Mouse (Mus musculus) erythroblast, embryonic 14.5 days (primary cell): Measurements from ENCODE around the gene Fbh1. TPM values are rescaled to one million over a fixed set of nuclear protein-coding genes. Genes with fewer than 3 reads are reported as not detected.

Experiments used
- H3K27me3 ChIP-seq: 2 replicates; pipeline ENCODE4 v1.6.1; 2012; ENCODE audit warnings: inconsistent platforms; ENCODE audit not compliant: control insufficient read depth
- H3K36me3 ChIP-seq: 2 replicates; pipeline ENCODE4 v1.6.1; 2012; ENCODE audit warnings: mild to moderate bottlenecking, inconsistent platforms; ENCODE audit not compliant: control insufficient read depth
- H3K4me1 ChIP-seq: 2 replicates; pipeline ENCODE4 v1.6.1; 2012; ENCODE audit warnings: inconsistent platforms; ENCODE audit not compliant: control insufficient read depth
- H3K4me3 ChIP-seq: replicated peaks from 2 replicates; pipeline ENCODE3; 2012; ENCODE audit warnings: moderate library complexity, mild to moderate bottlenecking, inconsistent platforms
- H3K9me3 ChIP-seq: 2 replicates; pipeline ENCODE4 v1.6.1; 2012; ENCODE audit warnings: low read length, inconsistent platforms, mixed read lengths; ENCODE audit not compliant: control insufficient read depth
- GATA1 ChIP-seq: IDR thresholded peaks from 2 replicates; pipeline ENCODE4 v1.6.1; 2012; ENCODE audit warnings: low read length, inconsistent platforms, mixed read lengths
- TAL1 ChIP-seq: IDR thresholded peaks from 3 replicates; pipeline ENCODE4 v1.6.1; 2012; ENCODE audit warnings: low read length, inconsistent platforms, mixed read lengths
- polyA plus RNA-seq: library from polyadenylated mRNA; stranded (reverse); fragments of >175 nt; gene quantifications from 2 replicates; pipeline ENCODE4 v1.2.3, GENCODE M21; 2012

Gene Fbh1
- polyA plus RNA-seq: 0.14 and 0.31 TPM in 2 replicates

DNA sequence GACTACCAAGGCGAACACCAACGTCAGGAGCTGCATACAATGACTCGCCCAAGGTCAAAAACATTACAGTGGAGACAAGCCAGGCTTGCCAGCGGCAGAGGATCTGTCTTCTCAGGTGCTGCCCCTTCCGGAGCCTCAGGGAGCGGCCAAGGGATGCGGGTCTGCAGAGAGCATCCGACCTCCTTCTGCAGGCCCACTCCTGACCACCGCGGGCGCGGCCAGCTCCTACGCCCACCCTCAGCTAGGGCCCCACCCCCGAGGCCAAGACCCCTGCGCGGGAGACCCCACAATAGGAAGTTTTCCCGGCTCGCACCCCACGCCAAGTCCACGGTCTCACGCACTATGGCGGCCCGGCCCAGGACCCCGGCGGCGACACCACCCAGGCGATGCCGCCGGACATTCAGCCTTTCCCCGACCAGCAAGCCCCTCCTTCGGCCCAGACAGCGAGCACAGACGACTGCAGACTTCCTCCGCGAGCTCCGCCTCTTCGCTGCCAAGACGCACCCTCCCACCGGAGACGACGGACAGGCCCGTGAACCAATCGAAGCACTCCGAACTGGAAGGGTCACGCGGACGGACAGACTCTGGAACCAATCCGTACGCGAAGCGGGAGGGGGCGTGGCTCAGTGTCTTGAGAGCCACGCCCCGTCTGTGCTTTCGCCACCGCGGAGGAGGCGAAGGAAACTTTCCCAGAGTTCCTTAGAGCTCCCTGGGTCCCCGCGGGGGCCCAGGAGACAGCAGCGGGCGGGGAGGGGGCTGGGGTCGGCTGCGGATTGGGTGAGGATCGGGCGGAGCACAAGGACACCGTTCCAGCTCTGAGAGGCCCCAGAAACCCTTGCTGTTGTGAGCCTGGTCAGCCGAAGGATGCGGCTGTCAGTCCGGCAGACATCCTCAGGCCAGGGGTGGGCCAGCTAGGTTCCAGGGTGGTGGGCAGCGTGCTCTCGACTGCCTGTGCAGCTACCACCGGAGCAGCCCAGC is at the start of gene Fbh1, which contains the start of gene Ankrd16:
Fbh1 (minus strand) TSS at position 492 of the 978 bp plus-strand sequence.
Ankrd16 (plus strand) TSS at position 786 of the 978 bp plus-strand sequence.
- Histone ChIP-seq H3K9me3 (no peaks in the 10 kb centered on the region), H3K4me1 (peaks cover 31% of the 10 kb centered on the region), H3K4me3 (peak within 1 kb of the TSS; percentile 93), H3K27me3 (no peaks in the 10 kb centered on the region), H3K36me3 (peaks cover 24% of the 10 kb centered on the region)
- no peak for TF ChIP-seq TAL1
- TF ChIP-seq GATA1: no peak

DNA sequence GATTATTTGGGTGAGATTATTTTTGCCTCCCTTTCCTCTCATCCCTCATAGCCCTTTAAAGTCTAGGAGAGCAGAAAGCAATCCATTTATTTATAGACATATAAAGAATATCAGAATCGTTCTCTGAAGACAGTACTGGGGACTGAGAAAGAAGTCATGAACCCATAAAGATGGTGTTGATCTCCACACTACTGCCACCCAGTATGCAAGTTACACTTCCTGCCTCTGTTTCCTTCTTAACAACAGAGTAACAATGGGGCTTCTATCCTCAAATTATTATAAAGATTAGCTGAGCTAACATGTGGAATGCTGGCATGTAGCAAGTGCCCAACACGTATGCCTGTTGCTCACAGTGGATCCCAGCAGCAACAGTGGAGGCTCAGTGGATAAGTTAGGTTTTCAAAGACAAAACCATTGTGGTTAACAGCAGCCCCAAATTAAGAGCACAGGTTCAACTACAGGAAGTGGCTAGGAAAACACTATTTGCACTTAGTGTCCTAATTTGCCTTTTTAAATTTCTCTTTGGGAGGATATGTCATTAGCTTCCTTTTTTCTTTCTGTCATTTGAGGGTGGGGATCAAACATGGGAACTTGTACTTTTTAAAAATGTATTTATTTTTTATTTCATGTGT is 24.0 kb upstream of the Fbh1 start:
- Histone ChIP-seq H3K4me1 (no peaks in the 10 kb centered on the region), H3K36me3 (no peaks in the 10 kb centered on the region), H3K27me3 (no peaks in the 10 kb centered on the region), H3K4me3 (no peak overlapping the region), H3K9me3 (no peaks in the 10 kb centered on the region)
- TF ChIP-seq TAL1 (no peak), GATA1 (no peak)

DNA sequence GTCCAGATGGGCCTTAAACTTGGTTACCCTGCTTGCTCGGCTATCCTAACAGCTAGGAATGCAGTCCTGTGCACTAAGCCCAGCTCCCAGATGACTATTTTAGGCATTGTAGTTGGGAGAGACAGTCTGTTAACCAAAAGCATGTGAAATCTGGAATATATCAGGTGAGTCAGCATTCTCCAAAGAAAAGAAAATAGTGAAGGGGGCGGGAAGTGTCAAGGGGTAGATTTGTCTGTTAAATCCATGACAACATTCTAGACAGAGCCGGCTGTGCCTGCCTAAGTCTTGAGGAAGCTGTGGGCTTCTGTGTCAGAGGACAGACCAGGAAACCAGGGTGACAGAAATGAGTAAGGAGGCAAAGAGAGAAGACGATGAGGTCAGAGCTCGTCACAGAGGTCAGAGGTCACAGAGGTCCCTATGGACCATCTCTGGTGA is 20.6 kb upstream of the Fbh1 start:
- TF ChIP-seq GATA1: no peak
- TF ChIP-seq TAL1: no peak
- Histone ChIP-seq H3K9me3 (no peaks in the 10 kb centered on the region), H3K36me3 (peaks cover 6% of the 10 kb centered on the region), H3K4me3 (no peak overlapping the region), H3K27me3 (no peaks in the 10 kb centered on the region), H3K4me1 (no peaks in the 10 kb centered on the region)

DNA sequence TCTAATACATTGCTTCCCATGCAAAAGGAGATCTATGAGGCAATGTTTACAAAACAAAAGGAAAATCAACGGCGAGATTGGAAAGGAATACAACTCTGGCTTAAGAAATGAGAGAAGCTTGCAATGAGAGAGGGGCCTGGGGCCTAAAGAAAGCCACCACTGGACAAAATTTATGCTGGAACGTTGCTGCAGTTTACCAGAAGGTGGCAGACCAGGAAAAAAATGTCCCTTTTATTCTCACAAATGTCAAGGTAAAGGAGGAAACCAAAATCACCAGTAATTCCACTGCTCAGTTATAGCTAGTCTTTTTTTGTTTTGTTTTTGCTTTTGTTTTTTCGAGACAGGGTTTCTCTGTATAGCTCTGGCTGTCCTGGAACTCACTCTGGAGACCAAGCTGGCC is 17.3 kb upstream of the Fbh1 start:
- TF ChIP-seq TAL1: no peak
- no peak for TF ChIP-seq GATA1
- Histone ChIP-seq H3K36me3 (peaks cover 26% of the 10 kb centered on the region), H3K4me3 (no peak overlapping the region), H3K4me1 (no peaks in the 10 kb centered on the region), H3K27me3 (no peaks in the 10 kb centered on the region), H3K9me3 (no peaks in the 10 kb centered on the region)

DNA sequence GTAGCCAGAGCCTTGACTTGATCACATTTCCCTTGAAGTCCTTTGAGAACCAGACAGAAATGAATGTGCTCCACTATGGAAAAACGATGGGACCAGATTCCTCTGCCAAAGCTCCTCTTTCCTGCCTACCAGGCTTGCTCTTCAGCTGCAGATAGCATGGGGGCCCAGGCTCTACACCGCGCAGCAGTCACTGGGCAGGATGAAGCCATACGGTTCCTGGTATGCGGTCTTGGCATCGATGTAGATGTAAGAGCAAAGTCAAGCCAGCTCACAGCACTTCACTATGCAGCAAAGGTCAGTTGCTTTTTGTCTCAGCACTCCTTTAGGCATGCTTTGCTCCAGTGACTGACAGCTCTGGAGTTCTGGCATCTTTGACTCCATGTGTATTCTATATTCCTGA is 6.8 kb upstream of the Fbh1 start:
- TF ChIP-seq TAL1: no peak
- peaks cover 7% of the 10 kb centered on the region for H3K4me1 ChIP-seq
- H3K27me3 ChIP-seq: no peaks in the 10 kb centered on the region
- no peaks in the 10 kb centered on the region for H3K9me3 ChIP-seq
- peaks cover 73% of the 10 kb centered on the region for H3K36me3 ChIP-seq
- no peak overlapping the region for H3K4me3 ChIP-seq

DNA sequence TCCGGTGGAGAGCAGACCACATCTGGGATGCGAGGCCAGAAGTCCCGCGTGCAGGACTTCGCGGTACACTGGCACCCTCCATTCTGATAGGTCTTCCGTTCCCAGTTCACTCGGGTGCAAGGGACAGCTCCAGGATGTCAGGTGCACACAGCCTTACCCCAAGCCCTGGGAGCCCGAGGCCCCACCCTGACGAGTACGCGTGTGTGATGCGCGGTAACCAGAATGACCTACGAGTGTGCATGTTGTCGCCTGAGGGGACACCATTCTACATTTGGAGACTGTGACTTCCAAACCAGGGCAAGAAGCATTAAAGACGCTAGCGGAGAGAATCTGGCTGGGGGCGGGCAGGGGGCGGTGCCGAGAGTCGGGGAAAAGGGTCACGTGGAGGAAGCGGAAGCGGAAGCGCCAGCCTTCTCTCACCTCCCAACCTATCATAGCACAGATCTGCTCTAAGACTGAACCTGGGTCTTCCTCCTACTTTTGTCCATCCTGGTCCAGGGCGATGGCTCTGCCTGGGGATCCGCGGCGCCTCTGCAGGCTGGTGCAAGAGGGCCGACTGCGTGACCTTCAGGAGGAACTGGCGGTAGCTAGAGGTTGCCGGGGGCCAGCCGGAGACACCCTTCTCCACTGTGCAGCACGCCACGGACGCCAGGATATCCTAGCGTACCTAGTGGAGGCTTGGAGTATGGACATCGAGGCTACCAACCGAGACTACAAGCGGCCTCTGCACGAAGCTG is 873 bp upstream of the Fbh1 start:
- TF ChIP-seq TAL1: no peak
- no peak for TF ChIP-seq GATA1
- Histone ChIP-seq H3K27me3 (no peaks in the 10 kb centered on the region), H3K9me3 (no peaks in the 10 kb centered on the region), H3K4me3 (peak overlapping the region; percentile 93), H3K4me1 (peaks cover 31% of the 10 kb centered on the region), H3K36me3 (peaks cover 33% of the 10 kb centered on the region)

DNA sequence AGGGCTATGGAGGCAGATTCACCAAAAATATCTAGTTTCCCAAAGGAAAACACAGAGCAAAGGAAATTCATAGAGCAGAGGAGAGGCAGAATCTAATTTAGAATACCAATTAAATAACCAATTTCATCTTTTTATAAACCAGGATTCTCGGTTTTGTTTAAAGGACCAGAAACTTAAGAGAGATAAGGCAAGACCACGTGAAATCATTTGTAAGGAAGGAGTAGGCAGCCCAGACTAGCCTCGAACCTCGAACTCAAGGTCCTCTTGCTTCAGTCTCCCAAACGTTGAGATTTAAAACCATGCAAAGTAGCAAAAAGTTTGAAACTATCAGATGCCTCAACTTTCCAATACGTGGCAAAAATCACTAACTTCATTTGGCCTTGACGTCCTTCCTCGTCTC is 967 bp downstream of the Fbh1 start:
- H3K4me3 ChIP-seq: peak overlapping the region; percentile 93
- H3K9me3 ChIP-seq: no peaks in the 10 kb centered on the region
- peaks cover 15% of the 10 kb centered on the region for H3K36me3 ChIP-seq
- TF ChIP-seq GATA1 (no peak), TAL1 (no peak)
- peaks cover 31% of the 10 kb centered on the region for H3K4me1 ChIP-seq
- H3K27me3 ChIP-seq: no peaks in the 10 kb centered on the region

DNA sequence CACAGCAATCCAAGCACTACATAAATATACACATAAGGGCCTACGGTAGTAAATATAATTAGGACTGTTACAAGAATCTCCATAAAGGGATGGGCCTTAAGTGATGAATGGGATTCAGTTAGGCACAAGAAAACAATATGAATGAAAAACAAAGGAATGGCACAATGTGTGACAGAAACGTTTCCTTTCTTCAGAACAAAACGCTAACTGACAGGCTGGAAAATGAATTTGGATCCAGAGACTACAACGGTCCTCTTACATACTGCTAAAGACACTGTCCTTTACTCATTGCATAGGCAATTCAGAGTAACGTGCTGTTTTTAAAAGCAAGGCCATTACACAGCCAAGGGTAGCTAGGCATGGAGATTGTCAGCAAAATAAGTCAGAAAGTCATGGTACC is 2.3 kb downstream of the Fbh1 start:
- TF ChIP-seq GATA1 (no peak), TAL1 (no peak)
- Histone ChIP-seq H3K4me3 (no peak overlapping the region), H3K9me3 (no peaks in the 10 kb centered on the region), H3K4me1 (peaks cover 31% of the 10 kb centered on the region), H3K27me3 (no peaks in the 10 kb centered on the region), H3K36me3 (peaks cover 7% of the 10 kb centered on the region)
